Mouse (Mus musculus) olfactory bulb, adult 2 months (tissue): ENCODE data around the gene Gm28308. TPM values are rescaled to one million over a fixed set of nuclear protein-coding genes. Genes with fewer than 3 reads are reported as not detected.

ENCODE experiments used
- H3K27ac ChIP-seq: fragments of 200-500 bp; 2 replicates; pipeline ENCODE4 v1.5.1; 2012; ENCODE audit warnings: low read depth, low read length; ENCODE audit not compliant: insufficient read depth
- H3K4me1 ChIP-seq: fragments of 200-500 bp; 2 replicates; pipeline ENCODE4 v1.6.1; 2012; ENCODE audit warnings: low read length; ENCODE audit not compliant: control insufficient read depth, insufficient read depth
- H3K4me3 ChIP-seq: fragments of 200-500 bp; 2 replicates; pipeline ENCODE4 v1.5.1; 2012; ENCODE audit warnings: mild to moderate bottlenecking, low read depth, low read length, moderate library complexity; ENCODE audit not compliant: insufficient read depth
- CTCF ChIP-seq: fragments of 200-500 bp; IDR thresholded peaks from 2 replicates; pipeline ENCODE4 v1.5.1; 2012; ENCODE audit warnings: low read depth, mild to moderate bottlenecking, low read length, moderate library complexity; ENCODE audit not compliant: insufficient read depth
- POLR2A ChIP-seq: fragments of 200-500 bp; IDR thresholded peaks from 2 replicates; pipeline ENCODE4 v1.6.1; 2012; ENCODE audit warnings: mild to moderate bottlenecking, low read depth, low read length, moderate library complexity; ENCODE audit not compliant: insufficient read depth
- WGBS: fragments of 180-500 bp; shearing (Covaris S2); methylation state at CpG from one replicate; pipeline ENCODE4 v1.1.7; 2018; 5-methylcytosine and 5-hydroxymethylcytosine counted together
- polyA plus RNA-seq: library from polyadenylated mRNA; stranded (reverse); fragments of >200 nt; gene quantifications from 2 replicates; pipeline ENCODE4 v1.2.4, GENCODE M21; 2012; ENCODE audit warnings: low replicate concordance; ENCODE audit not compliant: missing spikeins, insufficient read depth, insufficient read length

Gm28308 gene
- polyA plus RNA-seq, 1 experiment: not detected

DNA sequence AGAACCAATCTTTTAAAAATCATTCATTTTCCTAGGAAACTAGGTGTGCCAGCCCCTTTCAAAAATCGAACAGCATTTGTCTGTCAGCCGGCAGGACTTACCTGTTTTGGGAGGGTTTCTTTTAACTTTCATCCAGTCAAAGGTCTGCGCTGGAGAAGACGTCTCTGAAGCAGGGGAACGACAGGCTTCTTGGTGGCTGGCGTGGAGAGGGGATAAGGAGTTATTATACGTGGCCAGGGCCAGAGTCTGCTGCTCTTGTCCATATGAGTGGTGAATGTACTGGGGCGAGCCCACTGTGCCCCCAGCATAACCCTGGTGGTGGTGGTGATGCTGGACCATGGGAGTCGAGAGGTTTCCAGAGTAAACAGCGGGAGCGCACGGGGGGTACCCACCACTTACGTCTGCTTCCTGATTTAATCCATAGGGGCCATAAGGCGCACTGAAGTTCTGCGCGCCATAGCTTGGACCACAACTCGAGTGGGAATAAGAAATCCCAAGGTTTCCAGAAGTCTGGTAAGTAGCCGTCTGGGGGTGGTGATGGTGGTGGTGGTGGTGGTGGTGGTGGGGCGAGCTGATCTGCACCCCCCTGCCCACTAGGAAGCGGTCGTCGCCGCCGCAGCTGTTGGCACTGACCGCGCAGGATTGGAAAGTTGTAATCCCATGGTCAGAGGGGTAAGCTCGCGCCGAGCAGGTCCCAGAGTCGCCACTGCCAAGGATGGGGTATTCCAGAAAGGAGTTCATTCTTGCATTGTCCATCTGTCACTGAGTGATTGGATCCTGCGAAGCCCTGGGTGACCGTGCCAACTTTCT lies 55.5 kb downstream of the Gm28308 start:
- WGBS: 3% methylated on average over 32 of the region's 32 CpGs
- H3K4me3 ChIP-seq: no peak overlapping the region
- H3K4me1 ChIP-seq: peaks cover 7% of the 10 kb centered on the region
- TF ChIP-seq CTCF: no peak
- TF ChIP-seq POLR2A: no peak
- no peak overlapping the region for H3K27ac ChIP-seq

DNA sequence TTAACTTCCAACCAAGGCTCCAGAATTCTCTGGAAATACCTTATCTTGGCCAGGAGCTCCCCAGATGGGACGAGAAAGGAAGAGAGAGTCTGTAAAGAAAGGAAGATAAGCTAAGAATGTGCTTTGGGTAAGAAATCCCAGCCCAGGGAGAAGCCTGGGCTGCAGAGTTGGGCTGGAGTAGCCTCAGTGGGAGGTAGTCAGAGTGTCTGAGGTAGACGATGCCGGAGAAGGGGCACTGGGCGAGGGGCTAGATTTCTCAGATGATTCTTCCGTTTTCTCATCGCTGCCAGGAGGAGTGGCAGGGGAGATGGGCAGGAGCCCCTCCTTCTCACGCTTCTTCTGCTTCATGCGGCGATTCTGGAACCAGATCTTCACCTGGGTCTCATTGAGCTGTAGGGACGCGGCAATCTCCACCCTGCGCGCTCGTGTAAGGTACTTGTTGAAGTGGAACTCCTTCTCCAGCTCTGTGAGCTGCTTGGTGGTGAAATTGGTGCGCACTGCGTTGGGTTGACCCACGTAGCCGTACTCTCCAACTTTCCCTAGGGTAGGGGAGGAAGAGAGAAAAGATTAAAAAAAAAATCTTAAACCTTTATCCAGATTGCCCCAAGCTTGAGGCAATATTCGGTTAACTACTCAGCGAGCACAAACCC lies 56.5 kb downstream of the Gm28308 start:
- 4% methylated on average over 20 of the region's 20 CpGs for WGBS
- H3K4me3 ChIP-seq: no peak overlapping the region
- H3K4me1 ChIP-seq: peaks cover 7% of the 10 kb centered on the region

DNA sequence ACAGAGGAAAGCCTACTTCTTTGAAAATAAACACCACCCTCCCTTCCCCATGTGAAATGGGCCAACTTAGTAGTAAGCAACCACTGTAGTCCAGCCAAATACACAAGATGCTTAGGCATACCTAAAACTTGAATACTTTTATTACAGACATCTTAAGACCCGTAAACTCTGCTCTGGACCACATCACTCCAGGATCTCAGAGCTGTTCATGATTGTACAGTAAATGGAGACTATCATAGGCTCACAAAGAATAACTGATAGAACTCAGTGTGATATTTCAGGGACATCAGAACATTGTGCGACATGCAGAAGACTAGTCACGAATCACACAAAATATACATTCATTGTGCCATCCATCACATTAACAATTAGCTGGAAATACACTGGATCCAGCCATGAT lies 57.7 kb downstream of the Gm28308 start:
- TF ChIP-seq CTCF (no peak), POLR2A (no peak)
- peaks cover 7% of the 10 kb centered on the region for H3K4me1 ChIP-seq
- no peak overlapping the region for H3K4me3 ChIP-seq
- 40% methylated on average over 3 of the region's 3 CpGs for WGBS
- no peak overlapping the region for H3K27ac ChIP-seq

More for the DNA sequence above, 56.5 kb downstream of the Gm28308 start:
- H3K27ac ChIP-seq: no peak overlapping the region
- TF ChIP-seq POLR2A (no peak), CTCF (no peak)

DNA sequence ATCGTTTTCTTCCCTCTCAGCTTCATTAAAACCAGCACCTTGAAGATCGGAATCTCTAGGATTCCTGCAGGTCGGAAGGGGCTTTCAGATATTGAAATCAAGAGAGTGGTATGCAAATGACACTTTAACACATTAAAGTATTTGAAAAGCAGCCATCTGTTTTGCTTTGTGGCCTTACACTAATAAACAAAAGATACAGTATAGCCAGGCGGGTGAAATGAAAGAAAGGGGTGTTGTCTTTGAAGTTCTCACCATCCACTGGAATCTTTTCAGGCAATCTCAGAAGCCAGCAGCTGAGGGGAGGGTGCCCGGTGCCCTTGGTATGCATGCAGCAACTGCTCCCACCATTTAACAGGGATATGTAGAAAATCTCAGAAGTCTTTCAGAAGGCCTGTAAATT lies 59.1 kb downstream of the Gm28308 start:
- peaks cover 7% of the 10 kb centered on the region for H3K4me1 ChIP-seq

GRCm38 (mm10) chr6:52153270-52153669 lies 59.9 kb downstream of the Gm28308 start:
- Histone ChIP-seq H3K27ac (no peak overlapping the region), H3K4me3 (no peak overlapping the region), H3K4me1 (peaks cover 2% of the 10 kb centered on the region)
- no peak for TF ChIP-seq POLR2A
- TF ChIP-seq CTCF: no peak
- 3% methylated on average over 6 of the region's 6 CpGs for WGBS

More for the DNA sequence above, 59.1 kb downstream of the Gm28308 start:
- no peak overlapping the region for H3K27ac ChIP-seq
- no peak for TF ChIP-seq CTCF
- TF ChIP-seq POLR2A: no peak
- no peak overlapping the region for H3K4me3 ChIP-seq
- WGBS: 18% methylated on average over 5 of the region's 5 CpGs

- WGBS: 6% methylated on average over 16 of the region's 16 CpGs
- no peak for TF ChIP-seq POLR2A
- TF ChIP-seq CTCF: no peak
Measured at GRCm38 (mm10) chr6:52152226-52153193, 60.6 kb downstream of the Gm28308 start.

DNA sequence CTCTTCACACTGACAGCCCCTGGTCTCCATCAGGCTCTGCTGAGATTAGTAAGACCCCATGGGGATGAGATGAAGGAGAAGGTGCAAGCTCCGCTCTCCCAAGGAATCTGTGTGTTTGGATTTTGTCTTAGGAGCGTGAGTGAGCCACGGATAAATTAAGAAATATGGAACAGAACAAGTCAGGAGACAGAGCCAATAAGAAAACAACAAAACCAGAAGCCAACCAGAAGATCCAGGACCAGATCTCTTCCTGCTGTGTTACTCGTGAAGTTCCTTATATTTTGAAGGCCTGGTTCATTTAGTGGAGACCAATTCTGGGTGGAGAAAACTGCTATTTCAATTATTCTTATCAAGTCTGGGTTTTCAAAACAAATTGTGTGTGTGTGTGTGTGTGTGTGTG lies 61.6 kb downstream of the Gm28308 start:
- Histone ChIP-seq H3K4me1 (no peaks in the 10 kb centered on the region), H3K4me3 (no peak overlapping the region), H3K27ac (no peak overlapping the region)
- WGBS: 11% methylated on average over 4 of the region's 4 CpGs
- no peak for TF ChIP-seq POLR2A

More at GRCm38 (mm10) chr6:52152226-52153193, 60.6 kb downstream of the Gm28308 start:
- Histone ChIP-seq H3K4me3 (no peak overlapping the region), H3K4me1 (no peaks in the 10 kb centered on the region), H3K27ac (no peak overlapping the region)

DNA sequence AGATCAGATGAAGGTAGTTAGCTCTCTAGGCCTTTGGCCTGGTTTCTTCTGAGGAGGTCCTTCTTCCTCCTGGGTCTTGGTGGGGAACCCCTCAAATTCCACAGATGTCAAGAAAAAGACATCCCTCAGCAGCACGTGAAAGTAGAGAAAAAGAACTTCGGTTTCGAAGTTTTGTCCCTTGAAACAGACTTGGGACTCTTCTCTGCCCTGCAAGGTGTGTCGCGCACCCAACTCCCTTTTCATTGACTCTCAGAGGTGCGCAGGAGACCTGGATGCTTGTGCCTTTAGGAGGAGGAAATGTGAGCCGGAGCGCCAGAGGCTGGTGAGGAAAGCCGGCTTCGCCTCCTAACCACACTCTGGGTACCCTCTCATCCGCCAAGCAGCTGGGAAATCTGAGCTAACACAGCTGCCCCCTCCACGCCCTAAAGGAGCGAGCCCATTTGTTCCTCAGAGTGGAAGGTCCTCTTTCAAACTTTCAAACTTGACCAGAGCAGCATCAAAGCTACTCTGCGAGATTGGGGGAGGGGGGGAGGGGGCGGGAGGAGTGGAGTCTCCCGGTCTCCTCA lies 62.7 kb downstream of the Gm28308 start:
- Histone ChIP-seq H3K4me1 (no peaks in the 10 kb centered on the region), H3K27ac (no peak overlapping the region), H3K4me3 (no peak overlapping the region)
- TF ChIP-seq POLR2A (no peak), CTCF (no peak)
- 6% methylated on average over 16 of the region's 16 CpGs for WGBS
